Mouse (Mus musculus): ENCODE measurements around the gene Gm15217. TPM values are rescaled to one million over a fixed set of nuclear protein-coding genes. Genes with fewer than 3 reads are reported as not detected.

Gm15217 gene
- total RNA-seq, 1 experiment = not detected

DNA sequence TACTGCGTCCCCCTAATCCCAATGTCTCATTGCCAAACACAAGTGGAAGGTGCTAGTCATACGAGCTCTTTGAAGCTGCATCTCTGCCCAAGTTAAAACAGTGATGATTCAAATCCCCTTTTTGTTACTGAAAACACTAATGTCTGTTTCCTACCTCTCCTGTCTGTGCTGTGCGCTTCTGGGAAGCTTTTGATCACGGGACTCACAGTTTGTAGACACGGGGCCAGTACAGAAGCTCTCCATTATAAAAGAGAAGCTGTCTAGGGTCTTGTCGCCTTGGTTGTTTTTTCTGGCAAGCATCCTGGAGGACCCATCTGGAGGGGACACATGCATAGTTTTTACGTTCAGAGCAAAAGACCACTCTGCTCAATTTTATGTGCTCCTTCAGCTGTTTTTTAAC lies 21.9 kb upstream of the Gm15217 start:
- DNase-seq (ENCODE audit: low read depth, low spot score) = no peak
- no peak overlapping the region for H3K4me3 ChIP-seq (ENCODE audit: insufficient read depth in 1 of 2, low read depth in 1 of 2, low read length in 2 of 2, poor library complexity in 1 of 2, severe bottlenecking in 1 of 2)
- no peak overlapping the region for H3K9ac ChIP-seq (ENCODE audit: insufficient read depth, low read depth, low read length, poor library complexity, severe bottlenecking)
- no peaks in the 10 kb centered on the region for H3K4me1 ChIP-seq (ENCODE audit: control insufficient read depth in 2 of 2, insufficient read depth in 2 of 2, low read length in 2 of 2, poor library complexity in 1 of 2)
- no peak overlapping the region for H3K27ac ChIP-seq (ENCODE audit: insufficient read depth, low read depth, low read length, poor library complexity, severe bottlenecking)
- TF ChIP-seq MAFK (IDR thresholded peaks at IDR 0.05; ENCODE audit: insufficient read depth, low read depth, low read length) (no peak), ZNF384 (IDR thresholded peaks at IDR 0.05; ENCODE audit: low read depth, low read length) (no peak), ZC3H11A (IDR thresholded peaks at IDR 0.05; ENCODE audit: borderline replicate concordance, low read depth, low read length) (no peak), HCFC1 (IDR thresholded peaks at IDR 0.05; ENCODE audit: borderline replicate concordance, insufficient read depth, low read length) (no peak), CHD2 (IDR thresholded peaks at IDR 0.05; ENCODE audit: low read depth, low read length) (no peak)
- H3K36me3 ChIP-seq (ENCODE audit: control insufficient read depth, insufficient read depth, low read length, poor library complexity, severe bottlenecking) = no peaks in the 10 kb centered on the region
- no peaks in the 10 kb centered on the region for H3K9me3 ChIP-seq (ENCODE audit: control insufficient read depth, insufficient read depth, low read depth, low read length)
- in situ Hi-C loops (cut with MboI; ENCODE audit: low sequenced_read_pairs in 2 of 2, unreplicated experiment in 2 of 2) = no loop called here

DNA sequence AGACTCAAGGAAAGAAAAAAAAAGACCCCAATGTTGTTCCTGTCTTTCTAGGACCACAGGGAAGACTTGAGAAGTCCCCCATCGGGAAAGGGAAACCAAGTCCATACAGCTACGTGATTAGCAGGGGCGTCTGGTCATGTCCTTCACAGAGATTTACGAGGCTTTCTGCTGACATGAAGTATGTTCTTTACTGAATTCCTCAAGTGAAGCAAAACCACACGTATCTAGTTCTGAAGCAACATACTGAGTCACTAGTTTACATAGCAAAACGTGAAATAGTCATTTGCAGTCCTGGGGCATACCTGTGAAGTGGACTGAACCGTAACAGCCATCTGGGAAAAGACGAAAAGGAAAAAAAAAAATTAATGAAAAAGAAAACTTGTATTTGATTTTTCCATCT lies 21.5 kb upstream of the Gm15217 start:
- in situ Hi-C loops (cut with MboI; ENCODE audit: low sequenced_read_pairs in 2 of 2, unreplicated experiment in 2 of 2) = no loop called here
- H3K4me3 ChIP-seq (ENCODE audit: insufficient read depth in 1 of 2, low read depth in 1 of 2, low read length in 2 of 2, poor library complexity in 1 of 2, severe bottlenecking in 1 of 2) = no peak overlapping the region

DNA sequence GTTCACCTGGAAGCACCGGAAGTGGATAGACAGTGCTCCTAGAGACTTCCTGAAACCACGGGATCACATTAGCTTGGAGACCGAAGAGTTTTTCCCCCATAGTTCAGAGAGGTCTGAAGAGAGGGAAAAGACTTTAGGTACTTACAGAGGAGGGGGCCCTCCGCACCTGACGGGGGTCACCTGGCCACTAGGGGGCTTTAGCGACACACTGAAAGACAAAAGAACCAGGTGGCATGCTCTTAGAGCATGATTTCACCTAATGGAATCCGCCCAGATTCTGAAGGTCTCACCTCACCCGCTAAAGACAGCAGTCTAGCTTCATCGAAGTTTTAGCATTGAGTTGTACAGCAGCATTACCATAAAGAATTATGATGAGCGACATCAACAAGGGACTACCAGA lies 16.0 kb upstream of the Gm15217 start:
- in situ Hi-C loops (cut with MboI; ENCODE audit: low sequenced_read_pairs in 2 of 2, unreplicated experiment in 2 of 2) = no loop called here
- no peaks in the 10 kb centered on the region for H3K9me3 ChIP-seq (ENCODE audit: control insufficient read depth, insufficient read depth, low read depth, low read length)
- no peaks in the 10 kb centered on the region for H3K4me1 ChIP-seq (ENCODE audit: control insufficient read depth in 2 of 2, insufficient read depth in 2 of 2, low read length in 2 of 2, poor library complexity in 1 of 2)
- no peak overlapping the region for H3K27ac ChIP-seq (ENCODE audit: insufficient read depth, low read depth, low read length, poor library complexity, severe bottlenecking)
- H3K9ac ChIP-seq (ENCODE audit: insufficient read depth, low read depth, low read length, poor library complexity, severe bottlenecking) = no peak overlapping the region
- no peak overlapping the region for H3K4me3 ChIP-seq (ENCODE audit: insufficient read depth in 1 of 2, low read depth in 1 of 2, low read length in 2 of 2, poor library complexity in 1 of 2, severe bottlenecking in 1 of 2)
- H3K36me3 ChIP-seq (ENCODE audit: control insufficient read depth, insufficient read depth, low read length, poor library complexity, severe bottlenecking) = no peaks in the 10 kb centered on the region
- no peak for TF ChIP-seq ZNF384 (IDR thresholded peaks at IDR 0.05; ENCODE audit: low read depth, low read length)
- no peak for TF ChIP-seq CHD2 (IDR thresholded peaks at IDR 0.05; ENCODE audit: low read depth, low read length)
- no peak for TF ChIP-seq HCFC1 (IDR thresholded peaks at IDR 0.05; ENCODE audit: borderline replicate concordance, insufficient read depth, low read length)
- no peak for TF ChIP-seq MAFK (IDR thresholded peaks at IDR 0.05; ENCODE audit: insufficient read depth, low read depth, low read length)
- TF ChIP-seq ZC3H11A (IDR thresholded peaks at IDR 0.05; ENCODE audit: borderline replicate concordance, low read depth, low read length) = no peak
- no peak for DNase-seq (ENCODE audit: low read depth, low spot score)

More for the DNA sequence above, 21.5 kb upstream of the Gm15217 start:
- DNase-seq (ENCODE audit: low read depth, low spot score) = no peak
- no peaks in the 10 kb centered on the region for H3K36me3 ChIP-seq (ENCODE audit: control insufficient read depth, insufficient read depth, low read length, poor library complexity, severe bottlenecking)
- no peaks in the 10 kb centered on the region for H3K4me1 ChIP-seq (ENCODE audit: control insufficient read depth in 2 of 2, insufficient read depth in 2 of 2, low read length in 2 of 2, poor library complexity in 1 of 2)
- H3K27ac ChIP-seq (ENCODE audit: insufficient read depth, low read depth, low read length, poor library complexity, severe bottlenecking) = no peak overlapping the region
- no peak for TF ChIP-seq ZC3H11A (IDR thresholded peaks at IDR 0.05; ENCODE audit: borderline replicate concordance, low read depth, low read length)
- no peak for TF ChIP-seq ZNF384 (IDR thresholded peaks at IDR 0.05; ENCODE audit: low read depth, low read length)
- TF ChIP-seq HCFC1 (IDR thresholded peaks at IDR 0.05; ENCODE audit: borderline replicate concordance, insufficient read depth, low read length) = no peak
- TF ChIP-seq MAFK (IDR thresholded peaks at IDR 0.05; ENCODE audit: insufficient read depth, low read depth, low read length) = no peak
- no peak for TF ChIP-seq CHD2 (IDR thresholded peaks at IDR 0.05; ENCODE audit: low read depth, low read length)
- H3K9me3 ChIP-seq (ENCODE audit: control insufficient read depth, insufficient read depth, low read depth, low read length) = no peaks in the 10 kb centered on the region
- no peak overlapping the region for H3K9ac ChIP-seq (ENCODE audit: insufficient read depth, low read depth, low read length, poor library complexity, severe bottlenecking)

DNA sequence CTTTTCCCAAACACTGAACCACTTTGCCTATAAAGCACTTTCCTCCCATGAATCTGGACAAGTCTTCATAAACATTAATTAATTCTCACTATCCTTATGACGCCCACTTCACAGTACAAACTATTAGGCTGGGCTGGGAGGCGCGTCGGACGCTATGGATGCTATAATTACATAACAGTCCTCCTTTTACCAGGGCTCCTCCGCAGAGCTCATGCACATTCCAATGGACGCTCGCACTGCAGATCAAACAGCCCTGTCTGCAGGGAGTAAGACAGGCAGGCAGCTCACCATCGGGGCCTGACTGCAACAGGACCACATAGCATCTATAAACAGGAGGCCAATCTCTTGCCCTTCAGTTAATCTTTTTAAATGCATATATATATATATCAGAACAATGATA lies 6.8 kb upstream of the Gm15217 start:
- in situ Hi-C loops (cut with MboI; ENCODE audit: low sequenced_read_pairs in 2 of 2, unreplicated experiment in 2 of 2) = no loop called here
- TF ChIP-seq ZNF384 (IDR thresholded peaks at IDR 0.05; ENCODE audit: low read depth, low read length) (no peak), MAFK (IDR thresholded peaks at IDR 0.05; ENCODE audit: insufficient read depth, low read depth, low read length) (no peak), CHD2 (IDR thresholded peaks at IDR 0.05; ENCODE audit: low read depth, low read length) (no peak), HCFC1 (IDR thresholded peaks at IDR 0.05; ENCODE audit: borderline replicate concordance, insufficient read depth, low read length) (no peak), ZC3H11A (IDR thresholded peaks at IDR 0.05; ENCODE audit: borderline replicate concordance, low read depth, low read length) (no peak)
- no peak overlapping the region for H3K4me3 ChIP-seq (ENCODE audit: insufficient read depth in 1 of 2, low read depth in 1 of 2, low read length in 2 of 2, poor library complexity in 1 of 2, severe bottlenecking in 1 of 2)
- H3K9ac ChIP-seq (ENCODE audit: insufficient read depth, low read depth, low read length, poor library complexity, severe bottlenecking) = no peak overlapping the region
- DNase-seq (ENCODE audit: low read depth, low spot score) = no peak
- H3K4me1 ChIP-seq (ENCODE audit: control insufficient read depth in 2 of 2, insufficient read depth in 2 of 2, low read length in 2 of 2, poor library complexity in 1 of 2) = no peaks in the 10 kb centered on the region
- no peaks in the 10 kb centered on the region for H3K9me3 ChIP-seq (ENCODE audit: control insufficient read depth, insufficient read depth, low read depth, low read length)
- H3K27ac ChIP-seq (ENCODE audit: insufficient read depth, low read depth, low read length, poor library complexity, severe bottlenecking) = no peak overlapping the region
- H3K36me3 ChIP-seq (ENCODE audit: control insufficient read depth, insufficient read depth, low read length, poor library complexity, severe bottlenecking) = no peaks in the 10 kb centered on the region

GRCm38 (mm10) chr14:46375796-46376195 lies 3.4 kb upstream of the Gm15217 start:
- Histone ChIP-seq H3K9ac (ENCODE audit: insufficient read depth, low read depth, low read length, poor library complexity, severe bottlenecking) (no peak overlapping the region), H3K27ac (ENCODE audit: insufficient read depth, low read depth, low read length, poor library complexity, severe bottlenecking) (no peak overlapping the region), H3K9me3 (ENCODE audit: control insufficient read depth, insufficient read depth, low read depth, low read length) (no peaks in the 10 kb centered on the region), H3K4me3 (ENCODE audit: insufficient read depth in 1 of 2, low read depth in 1 of 2, low read length in 2 of 2, poor library complexity in 1 of 2, severe bottlenecking in 1 of 2) (no peak overlapping the region), H3K4me1 (ENCODE audit: control insufficient read depth in 2 of 2, insufficient read depth in 2 of 2, low read length in 2 of 2, poor library complexity in 1 of 2) (0 out of 4 replicates have a peak, but pooled peaks cover 0 to 5% of the 10 kb centered on the region in 2 experiments), H3K36me3 (ENCODE audit: control insufficient read depth, insufficient read depth, low read length, poor library complexity, severe bottlenecking) (no peaks in the 10 kb centered on the region)
- DNase-seq (ENCODE audit: low read depth, low spot score) = no peak
- in situ Hi-C loops (cut with MboI; ENCODE audit: low sequenced_read_pairs in 2 of 2, unreplicated experiment in 2 of 2) = no loop called here
- TF ChIP-seq ZC3H11A (IDR thresholded peaks at IDR 0.05; ENCODE audit: borderline replicate concordance, low read depth, low read length) = no peak
- no peak for TF ChIP-seq MAFK (IDR thresholded peaks at IDR 0.05; ENCODE audit: insufficient read depth, low read depth, low read length)
- TF ChIP-seq ZNF384 (IDR thresholded peaks at IDR 0.05; ENCODE audit: low read depth, low read length) = no peak
- no peak for TF ChIP-seq HCFC1 (IDR thresholded peaks at IDR 0.05; ENCODE audit: borderline replicate concordance, insufficient read depth, low read length)
- no peak for TF ChIP-seq CHD2 (IDR thresholded peaks at IDR 0.05; ENCODE audit: low read depth, low read length)
